Mouse (Mus musculus) layer of hippocampus, adult 6 months (tissue): ENCODE data around the gene Fstl3. TPM values are rescaled to one million over a fixed set of nuclear protein-coding genes. Genes with fewer than 3 reads are reported as not detected.

Source experiments
- long read RNA-seq, 2 experiments: library from polyadenylated mRNA; unstranded; transcript quantifications; one replicate each; pipeline ENCODE4 v2.0.0; 2019 to 2020
- polyA plus RNA-seq: library from polyadenylated mRNA; unstranded; fragments of <200 nt; fragmentation: Nextera tagmentation; gene quantifications from 2 replicates; pipeline ENCODE4 v1.2.3, GENCODE M21; 2021

Fstl3 gene
- polyA plus RNA-seq: 0.79 and 0.89 TPM in 2 replicates
- long read RNA-seq, experiment 1, partial matches to known transcripts: 0 of 2 reads
- long read RNA-seq, experiment 1, other reads (novel, unspliced or antisense): 0 of 2 reads
- long read RNA-seq, experiment 2, partial matches to known transcripts: 0 of 4 reads
- long read RNA-seq, experiment 2, other reads (novel, unspliced or antisense): 1 of 4 reads

GRCm38 (mm10) chr10:79777103-79777531, at the start of gene Fstl3:
Gene Fstl3 (plus strand): TSS chr10:79777272.

GRCm38 (mm10) chr10:79745898-79746773, 30.9 kb upstream of the Fstl3 start, which contains the start of gene Polrmt:
Gene Polrmt (minus strand): TSS chr10:79746581.

DNA sequence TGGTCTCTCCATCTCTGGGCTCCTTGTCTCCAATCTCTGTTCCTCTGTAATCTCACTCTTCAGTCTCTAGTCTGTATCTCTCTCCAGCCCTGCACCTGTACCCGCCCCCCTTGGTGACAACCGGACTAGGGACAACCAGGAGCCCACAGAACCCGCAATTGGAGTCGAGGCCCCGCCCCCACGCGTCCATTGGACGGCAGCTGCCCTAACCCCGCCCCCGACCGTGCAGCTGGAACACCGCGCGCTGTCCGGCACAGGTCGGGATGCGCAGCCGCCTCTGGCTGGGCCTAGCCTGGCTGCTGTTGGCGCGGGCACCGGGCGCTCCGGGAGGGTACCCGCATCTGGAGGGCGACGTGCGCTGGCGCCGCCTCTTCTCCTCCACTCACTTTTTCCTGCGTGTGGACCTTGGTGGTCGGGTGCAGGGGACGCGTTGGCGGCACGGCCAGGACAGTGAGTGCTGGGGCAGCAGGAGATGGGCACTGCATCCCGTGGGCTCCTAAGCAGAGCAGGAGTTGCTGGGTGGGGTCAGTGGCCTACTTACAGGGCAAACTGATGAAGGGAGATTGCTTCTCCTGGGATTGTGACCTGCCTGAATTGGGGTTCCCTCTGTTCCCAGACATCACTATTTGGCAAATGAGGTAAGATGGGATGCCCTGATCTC, 22.1 kb upstream of the Fstl3 start, which contains the start of gene Fgf22:
Gene Fgf22, plus strand, starts transcription at position 221 of the 661 bp plus-strand sequence.

DNA sequence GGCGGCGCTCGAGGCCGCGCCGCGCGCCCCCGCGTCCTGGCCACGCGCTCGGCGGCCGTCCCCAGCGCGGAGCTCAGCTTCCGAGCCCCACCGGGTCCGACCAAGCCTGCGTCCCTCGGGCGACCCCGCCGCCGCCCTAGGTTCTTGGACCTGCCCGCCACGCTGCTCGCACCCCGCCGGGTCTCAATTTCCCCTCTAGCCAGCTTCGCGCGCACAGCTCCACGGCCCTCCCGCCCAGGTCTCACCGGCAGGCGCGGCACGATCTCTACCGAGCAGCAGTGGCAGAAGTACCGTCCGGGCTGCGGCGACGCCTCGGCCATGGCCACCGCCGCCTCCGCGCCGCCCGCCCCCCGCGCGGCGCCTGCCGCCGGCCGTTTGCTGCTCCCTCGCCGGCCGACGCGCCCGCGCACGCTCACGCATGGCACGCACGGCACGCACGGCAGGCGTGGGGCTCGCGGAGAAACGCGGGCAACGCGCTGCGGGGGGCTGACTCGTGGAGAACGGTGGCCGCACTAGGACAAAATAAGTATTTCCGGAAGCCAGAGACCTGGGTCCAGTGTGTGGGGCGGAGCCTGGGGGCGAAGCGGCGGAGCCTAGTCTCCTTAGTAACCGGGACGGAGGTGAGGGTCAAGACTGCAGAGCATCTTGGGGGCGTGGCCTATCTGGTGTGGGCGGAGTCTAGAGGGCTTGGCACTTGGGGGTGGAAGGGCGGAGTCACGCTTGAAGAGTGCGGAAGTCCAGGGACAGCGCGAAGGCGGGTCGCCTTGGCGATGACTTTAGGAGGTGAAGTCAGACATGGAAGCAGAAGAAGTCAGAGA, 10.4 kb upstream of the Fstl3 start, which contains the start of gene Rnf126:
Gene Rnf126, minus strand, starts transcription at position 445 of the 818 bp plus-strand sequence.

GRCm38 (mm10) chr10:79790861-79791260, 13.8 kb downstream of the Fstl3 start, which contains the start of gene Prss57:
Gene Prss57 (minus strand): TSS chr10:79790961.

GRCm38 (mm10) chr10:79793051-79793737, 16.1 kb downstream of the Fstl3 start, which contains the start of gene Palm:
Gene Palm (plus strand): TSS chr10:79793572.

DNA sequence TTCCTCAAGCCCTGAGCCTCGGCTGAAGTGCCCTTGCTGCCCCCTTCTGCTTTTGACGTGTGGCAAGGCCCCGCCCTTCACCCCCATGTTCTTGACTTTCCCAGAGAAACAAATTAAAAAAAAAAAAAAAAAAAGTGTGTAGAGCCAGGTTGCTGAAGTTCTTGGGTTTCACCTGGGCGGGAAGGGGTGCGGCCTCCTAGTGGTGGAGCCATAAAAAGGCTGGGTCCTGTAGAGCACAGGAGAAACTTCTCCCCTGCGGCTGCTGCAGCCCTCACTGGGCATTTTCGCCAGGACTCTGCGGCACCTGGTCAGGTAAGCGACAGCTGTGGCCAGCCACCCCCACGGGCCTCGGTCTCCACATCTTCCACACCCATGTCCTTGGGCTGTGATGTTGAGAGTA, 43.7 kb downstream of the Fstl3 start, which contains the start of gene Misp:
Gene Misp, plus strand, starts transcription at position 208 of the 400 bp plus-strand sequence.

Other genes starting within 250 kb of the Fstl3 start
- 9.8 and 11.2 TPM in 2 replicates for gene Plpp2, start 243.5 kb upstream of the Fstl3 start, polyA plus RNA-seq
- gene Mier2, start 222.1 kb upstream of the Fstl3 start, polyA plus RNA-seq: 21.2 and 25.3 TPM in 2 replicates
- gene Theg, start 189.9 kb upstream of the Fstl3 start, polyA plus RNA-seq: 0.51 and 1.1 TPM in 2 replicates
- gene C2cd4c, start 163.2 kb upstream of the Fstl3 start, polyA plus RNA-seq: 0.78 and 0.80 TPM in 2 replicates
- 2.2 and 2.3 TPM in 2 replicates for gene Shc2, start 139.4 kb upstream of the Fstl3 start, polyA plus RNA-seq
- gene Odf3l2, start 131.5 kb upstream of the Fstl3 start, polyA plus RNA-seq: 0.15 and 0.30 TPM in 2 replicates
- not detected in 2 replicates for gene Madcam1, start 112.7 kb upstream of the Fstl3 start, polyA plus RNA-seq
- 151 and 171 TPM in 2 replicates for gene Tpgs1, start 107.9 kb upstream of the Fstl3 start, polyA plus RNA-seq
- gene Cdc34, start 95.1 kb upstream of the Fstl3 start, polyA plus RNA-seq: 14.9 TPM in 2 replicates
- 0.60 and 4.2 TPM in 2 replicates for gene Gzmm, start 88.3 kb upstream of the Fstl3 start, polyA plus RNA-seq
- gene Bsg, start 72.8 kb upstream of the Fstl3 start, polyA plus RNA-seq: 1,334 and 1,835 TPM in 2 replicates
- gene Hcn2, start 60.6 kb upstream of the Fstl3 start, polyA plus RNA-seq: 3.3 and 4.4 TPM in 2 replicates
- gene Polrmt, start 30.7 kb upstream of the Fstl3 start, polyA plus RNA-seq: 15.8 and 20.0 TPM in 2 replicates
- 1.9 and 3.3 TPM in 2 replicates for gene Fgf22, start 22.2 kb upstream of the Fstl3 start, polyA plus RNA-seq
- gene Rnf126, start 10.3 kb upstream of the Fstl3 start, polyA plus RNA-seq: 7.6 and 10.5 TPM in 2 replicates
- gene Prss57, start 13.7 kb downstream of the Fstl3 start, polyA plus RNA-seq: 1.3 and 1.7 TPM in 2 replicates
- 67.9 and 93.7 TPM in 2 replicates for gene Palm, start 16.3 kb downstream of the Fstl3 start, polyA plus RNA-seq
- gene Misp, start 43.7 kb downstream of the Fstl3 start, polyA plus RNA-seq: 0.15 and 0.28 TPM in 2 replicates
- gene Ptbp1, start 77.2 kb downstream of the Fstl3 start, polyA plus RNA-seq: 17.4 and 20.4 TPM in 2 replicates
- gene Prtn3, start 97.2 kb downstream of the Fstl3 start, polyA plus RNA-seq: 4.5 and 6.4 TPM in 2 replicates
- gene Plppr3, start 97.4 kb downstream of the Fstl3 start, polyA plus RNA-seq: 35.4 and 44.1 TPM in 2 replicates
- gene Elane, start 109.0 kb downstream of the Fstl3 start, polyA plus RNA-seq: not detected in 2 replicates
- gene Cfd, start 113.6 kb downstream of the Fstl3 start, polyA plus RNA-seq: not detected in 2 replicates
- 44.2 and 50.2 TPM in 2 replicates for gene Med16, start 131.7 kb downstream of the Fstl3 start, polyA plus RNA-seq
- gene Gm26602, start 133.6 kb downstream of the Fstl3 start, polyA plus RNA-seq: not detected in 2 replicates
- gene Kiss1r, start 139.7 kb downstream of the Fstl3 start, polyA plus RNA-seq: 4.1 and 4.4 TPM in 2 replicates
- 232 and 239 TPM in 2 replicates for gene R3hdm4, start 143.9 kb downstream of the Fstl3 start, polyA plus RNA-seq
- 0.87 and 1.7 TPM in 2 replicates for gene Arid3a, start 149.8 kb downstream of the Fstl3 start, polyA plus RNA-seq
- 87.4 and 87.9 TPM in 2 replicates for gene Wdr18, start 182.9 kb downstream of the Fstl3 start, polyA plus RNA-seq
- gene Grin3b, start 193.4 kb downstream of the Fstl3 start, polyA plus RNA-seq: 0.06 and 0.11 TPM in 2 replicates
- gene Tmem259, start 207.1 kb downstream of the Fstl3 start, polyA plus RNA-seq: 11.9 and 12.3 TPM in 2 replicates
- gene Cnn2, start 211.3 kb downstream of the Fstl3 start, polyA plus RNA-seq: 12.4 and 13.3 TPM in 2 replicates
- gene Abca7, start 219.2 kb downstream of the Fstl3 start, polyA plus RNA-seq: 1.3 and 1.6 TPM in 2 replicates
- gene Arhgap45, start 239.4 kb downstream of the Fstl3 start, polyA plus RNA-seq: 1.6 and 1.7 TPM in 2 replicates